Mouse (Mus musculus) liver, embryonic 14.5 days (tissue): Measurements from ENCODE around the gene Arid2.

ENCODE experiments used
- CTCF ChIP-seq: IDR thresholded peaks from 2 replicates; pipeline ENCODE4 v1.5.1; 2016; ENCODE audit warnings: antibody characterized with exemption, low read depth, control low read depth
- EP300 ChIP-seq: IDR thresholded peaks from 2 replicates; pipeline ENCODE4 v1.6.1; 2016; ENCODE audit warnings: antibody characterized with exemption, low read depth

- TF ChIP-seq CTCF (no peak), EP300 (no peak)
These were observed 132.6 kb downstream of the Arid2 start for GRCm38 (mm10) chr15:96419920-96420319.
